Mouse (Mus musculus): ENCODE data around the gene Pnma1. TPM values are rescaled to one million over a fixed set of nuclear protein-coding genes. Genes with fewer than 3 reads are reported as not detected.

Gene Pnma1
- total and polyA plus RNA-seq, 3 experiments = 0.13 to 0.30 TPM; not detected in 1

GRCm38 (mm10) chr12:84156210-84156609, 7.9 kb upstream of the Pnma1 start:
- H3K4me1 ChIP-seq (ENCODE audit: control insufficient read depth in 1 of 2, insufficient read depth in 2 of 2) = no peaks in the 10 kb centered on the region

GRCm38 (mm10) chr12:84155523-84155871, 7.2 kb upstream of the Pnma1 start:
- in situ Hi-C loops (cut with MboI; ENCODE audit: low pct_ligation_motif_present, low pct_unique_long_range_greater_than_20kb, low sequenced_read_pairs) (no loop called here), dilution Hi-C loops (cut with MboI; ENCODE audit: extremely low pct_ligation_motif_present, extremely low pct_unique_long_range_greater_than_20kb, low sequenced_read_pairs) (no loop called here)
- no peak for DNase-seq (ENCODE audit: extremely low read depth)
- H3K27ac ChIP-seq (ENCODE audit: insufficient read depth, low read depth) = no peak overlapping the region
- H3K4me1 ChIP-seq (ENCODE audit: control insufficient read depth in 1 of 2, insufficient read depth in 2 of 2) = no peaks in the 10 kb centered on the region
- H3K4me3 ChIP-seq (replicated peaks in 1 of 3; ENCODE audit: low read depth in 2 of 3, low read length in 2 of 3, poor library complexity in 1 of 3) = no peak overlapping the region
- H3K79me2 ChIP-seq (replicated peaks; ENCODE audit: control insufficient read depth, extremely low read depth, insufficient read depth, poor library complexity, severe bottlenecking) = no peaks in the 10 kb centered on the region
- H3K27me3 ChIP-seq (replicated peaks) = no peaks in the 10 kb centered on the region
- peaks cover 65 to 94% of the 10 kb centered on the region in 2 experiments for H3K36me3 ChIP-seq (replicated peaks in 1 of 2; ENCODE audit: control insufficient read depth in 1 of 2, insufficient read depth in 1 of 2, low read length in 1 of 2)
- no peak overlapping the region for H3K4me2 ChIP-seq (ENCODE audit: insufficient read depth, low read depth, poor library complexity, severe bottlenecking)
- H3K9ac ChIP-seq (ENCODE audit: insufficient read depth, low read depth) = no peak overlapping the region
- H3K9me3 ChIP-seq (replicated peaks; ENCODE audit: low read length) = no peaks in the 10 kb centered on the region
- TF ChIP-seq MAZ (IDR thresholded peaks at IDR 0.05; ENCODE audit: low read depth, low read length) = no peak

More at GRCm38 (mm10) chr12:84156210-84156609, 7.9 kb upstream of the Pnma1 start:
- Histone ChIP-seq H3K79me2 (replicated peaks; ENCODE audit: control insufficient read depth, extremely low read depth, insufficient read depth, poor library complexity, severe bottlenecking) (no peaks in the 10 kb centered on the region), H3K27me3 (replicated peaks) (no peaks in the 10 kb centered on the region), H3K4me2 (ENCODE audit: insufficient read depth, low read depth, poor library complexity, severe bottlenecking) (no peak overlapping the region), H3K27ac (ENCODE audit: insufficient read depth, low read depth) (no peak overlapping the region), H3K36me3 (replicated peaks in 1 of 2; ENCODE audit: control insufficient read depth in 1 of 2, insufficient read depth in 1 of 2, low read length in 1 of 2) (peaks cover 66 to 94% of the 10 kb centered on the region in 2 experiments), H3K9ac (ENCODE audit: insufficient read depth, low read depth) (no peak overlapping the region), H3K9me3 (replicated peaks; ENCODE audit: low read length) (no peaks in the 10 kb centered on the region), H3K4me3 (replicated peaks in 1 of 3; ENCODE audit: low read depth in 2 of 3, low read length in 2 of 3, poor library complexity in 1 of 3) (no peak overlapping the region)
- in situ Hi-C loops (cut with MboI; ENCODE audit: low pct_ligation_motif_present, low pct_unique_long_range_greater_than_20kb, low sequenced_read_pairs) (no loop called here), dilution Hi-C loops (cut with MboI; ENCODE audit: extremely low pct_ligation_motif_present, extremely low pct_unique_long_range_greater_than_20kb, low sequenced_read_pairs) (no loop called here)
- DNase-seq (ENCODE audit: extremely low read depth) = no peak
- no peak for TF ChIP-seq ETS1 (conservative IDR thresholded peaks at IDR 0.05; ENCODE audit: low read depth, low read length)
- no peak for TF ChIP-seq ZMIZ1 (IDR thresholded peaks at IDR 0.05; ENCODE audit: low read depth, low read length)
- no peak for TF ChIP-seq CHD1 (IDR thresholded peaks at IDR 0.05; ENCODE audit: low read depth, low read length)
- TF ChIP-seq JUND (conservative IDR thresholded peaks at IDR 0.05; ENCODE audit: low read depth, low read length) = no peak
- TF ChIP-seq SMC3 (IDR thresholded peaks at IDR 0.05; ENCODE audit: low read depth, low read length) = no peak
- no peak for TF ChIP-seq TBP (conservative IDR thresholded peaks at IDR 0.05; ENCODE audit: low read depth, low read length)
- no peak for TF ChIP-seq POLR2A (IDR thresholded peaks at IDR 0.05; ENCODE audit: low read depth, low read length)
- TF ChIP-seq TCF12 (IDR thresholded peaks at IDR 0.05; ENCODE audit: low read depth, low read length) = no peak
- TF ChIP-seq IRF4 (IDR thresholded peaks at IDR 0.05; ENCODE audit: low read depth, low read length) = no peak
- no peak for TF ChIP-seq RAD21 (IDR thresholded peaks at IDR 0.05; ENCODE audit: low read depth, low read length)
- no peak for TF ChIP-seq ZNF384 (IDR thresholded peaks at IDR 0.05; ENCODE audit: low read depth, low read length)
- no peak for TF ChIP-seq KAT2A (IDR thresholded peaks at IDR 0.05; ENCODE audit: insufficient replicate concordance, low read length)
- no peak for TF ChIP-seq MEF2A (IDR thresholded peaks at IDR 0.05; ENCODE audit: borderline replicate concordance, low read depth, low read length)
- no peak for TF ChIP-seq USF2 (conservative IDR thresholded peaks at IDR 0.05; ENCODE audit: low read depth, low read length)
- TF ChIP-seq USF1 (IDR thresholded peaks at IDR 0.05; ENCODE audit: low read depth, low read length) = no peak
- TF ChIP-seq NELFE (IDR thresholded peaks at IDR 0.05; ENCODE audit: low read depth, low read length) = no peak

Data from CH12.LX (cell line).